Mouse (Mus musculus): ENCODE data around the gene Fstl5. TPM values are rescaled to one million over a fixed set of nuclear protein-coding genes. Genes with fewer than 3 reads are reported as not detected.

Fstl5 gene
- 10 to 100 TPM in 1 of 2 experiments, 1 to 10 TPM in 1; 6.2 to 10.1 TPM for total RNA-seq (2021)
- long read RNA-seq, experiment 1, full-length matches to known transcripts, result 1 of 4 reads
- long read RNA-seq, experiment 1, partial matches to known transcripts, result 0 of 4 reads
- long read RNA-seq, experiment 1, other reads (novel, unspliced or antisense), result 3 of 4 reads
- long read RNA-seq, experiment 2, full-length matches to known transcripts, result 2 of 7 reads
- long read RNA-seq, experiment 2, partial matches to known transcripts, result 0 of 7 reads
- long read RNA-seq, experiment 2, other reads (novel, unspliced or antisense), result 5 of 7 reads

DNA sequence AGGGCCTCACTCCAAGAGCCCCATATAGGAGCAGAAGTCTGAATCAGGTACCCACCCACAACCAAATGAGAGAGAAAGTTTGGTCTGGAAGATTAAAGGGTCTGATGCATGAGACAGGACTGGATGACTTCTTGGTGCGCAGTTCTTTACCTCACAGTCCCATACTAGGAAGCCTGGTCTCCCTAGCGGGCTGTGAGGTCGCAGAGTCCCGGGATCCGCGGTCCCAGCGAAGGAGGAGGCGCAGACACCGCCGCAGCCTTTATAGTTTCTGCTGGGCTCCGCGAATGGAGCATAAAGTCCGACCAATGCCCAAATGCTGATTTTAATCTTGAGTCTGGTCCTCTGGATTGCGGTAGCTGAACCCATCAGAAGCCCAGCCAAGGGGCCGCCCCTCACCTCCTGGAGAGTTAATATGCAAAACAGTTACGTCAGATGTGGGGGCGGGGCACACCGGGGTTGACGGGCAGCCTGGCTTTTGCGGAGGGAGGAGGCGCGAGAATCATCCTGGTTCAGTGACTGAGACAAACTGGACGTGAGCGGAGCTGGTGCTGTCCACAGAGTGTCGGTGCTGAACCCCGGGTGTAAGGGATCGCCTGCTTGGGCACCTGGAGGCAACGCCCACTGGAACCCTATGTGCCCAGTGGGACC lies at the start of gene Fstl5:
Gene Fstl5 (plus strand): TSS at position 211 of the 648 bp plus-strand sequence.
- peak; percentile 28 to 41 for DNase-seq (ENCODE audit: low spot score in 2 of 2)

DNA sequence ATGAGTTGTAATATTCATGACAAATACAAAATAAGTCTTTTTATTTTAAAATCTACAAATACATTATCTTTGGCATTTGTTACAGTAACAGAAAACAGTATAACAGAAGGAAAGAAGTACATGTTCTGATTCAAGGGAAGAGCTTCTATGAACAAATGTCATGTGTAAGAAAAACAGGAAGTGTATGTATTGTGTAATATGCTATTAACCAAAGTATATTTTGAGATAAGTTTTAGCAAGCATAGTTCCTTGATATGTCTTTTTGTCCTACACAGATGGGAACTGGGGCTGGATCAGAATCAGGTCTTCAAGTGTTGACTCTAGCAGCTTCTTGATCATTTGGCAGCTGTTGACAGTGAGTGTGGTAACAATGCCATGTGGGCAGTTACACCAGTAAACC lies 48.5 kb upstream of the Fstl5 start:
- no peak for DNase-seq (ENCODE audit: low spot score in 2 of 2)

DNA sequence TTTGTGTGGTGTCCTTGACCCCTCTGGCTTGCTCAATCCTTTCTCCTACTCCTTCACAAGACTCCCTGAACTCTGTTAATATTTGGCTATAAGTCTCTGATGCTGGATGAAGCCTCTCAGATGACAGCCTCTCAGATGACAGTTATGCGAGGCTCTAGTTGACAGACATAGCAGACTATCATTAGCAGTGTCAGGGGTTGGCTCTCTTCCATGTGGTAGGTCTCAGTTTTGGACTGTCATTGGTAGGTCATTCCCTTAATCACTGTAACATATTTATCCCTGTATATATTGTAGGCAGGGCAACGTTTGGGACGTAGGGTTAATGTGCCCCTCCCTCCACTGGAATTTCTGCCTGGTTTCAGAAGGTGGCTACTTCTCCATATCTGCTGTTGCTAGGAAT lies 22.9 kb upstream of the Fstl5 start:
- DNase-seq (ENCODE audit: low spot score in 2 of 2), result no peak

DNA sequence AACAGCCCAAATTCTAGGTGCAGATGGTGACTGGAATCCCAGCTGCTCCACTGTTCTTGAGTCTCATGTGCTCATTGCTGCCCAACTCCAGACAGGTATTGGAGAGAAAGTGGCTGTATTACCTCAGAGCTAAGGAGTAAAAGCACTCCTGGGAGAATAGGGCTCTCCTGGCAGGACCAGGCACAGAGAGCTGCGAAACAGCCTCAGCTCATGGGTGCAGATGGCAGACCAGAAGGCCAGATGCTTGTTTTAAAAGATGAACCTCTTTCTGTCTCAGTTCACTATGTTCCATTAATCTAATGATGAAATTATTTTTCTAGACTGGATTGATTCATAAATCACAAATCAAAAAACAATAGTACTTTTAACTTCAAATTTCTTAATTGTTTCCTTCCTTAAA lies 12.1 kb upstream of the Fstl5 start:
- DNase-seq (ENCODE audit: low spot score in 2 of 2), result no peak

DNA sequence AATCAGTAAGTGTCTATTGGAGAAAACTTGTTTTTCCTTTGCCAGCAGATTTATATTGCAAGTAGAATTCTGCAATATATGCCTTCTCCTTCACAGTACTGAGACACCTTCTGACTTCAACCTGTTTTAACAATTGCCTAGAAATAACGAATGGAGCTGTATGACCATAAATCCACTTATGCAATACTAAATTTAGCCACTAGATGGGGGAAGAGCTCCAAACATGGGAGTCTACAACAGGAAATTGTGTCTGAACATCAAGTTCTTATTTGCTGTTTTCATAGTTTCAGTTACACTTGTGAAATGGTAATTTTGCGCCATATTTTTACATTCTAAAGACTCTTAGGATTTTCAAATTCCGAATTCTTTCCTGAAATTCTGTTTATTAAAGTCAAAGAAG lies 6.2 kb upstream of the Fstl5 start:
- DNase-seq (ENCODE audit: low spot score in 2 of 2), result no peak

DNA sequence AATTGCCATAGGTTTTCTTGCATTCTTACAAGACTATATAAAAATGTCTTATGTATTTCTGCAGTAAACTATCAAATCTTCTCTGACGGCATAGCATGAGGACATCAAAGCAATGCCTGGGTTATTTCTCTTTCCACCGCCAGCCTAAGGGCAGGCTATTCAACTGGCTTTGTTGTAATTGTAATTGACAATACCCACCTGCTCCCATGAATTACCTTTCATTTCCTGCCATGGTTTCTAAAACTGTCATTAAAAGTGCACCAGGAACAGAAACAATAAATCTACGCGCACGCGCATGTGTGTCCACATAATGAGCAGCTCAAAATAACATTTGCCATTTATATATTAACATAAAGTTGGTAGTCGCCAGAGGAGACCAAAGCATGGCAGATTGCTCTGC lies 1.2 kb upstream of the Fstl5 start:
- DNase-seq (ENCODE audit: low spot score in 2 of 2), result no peak

DNA sequence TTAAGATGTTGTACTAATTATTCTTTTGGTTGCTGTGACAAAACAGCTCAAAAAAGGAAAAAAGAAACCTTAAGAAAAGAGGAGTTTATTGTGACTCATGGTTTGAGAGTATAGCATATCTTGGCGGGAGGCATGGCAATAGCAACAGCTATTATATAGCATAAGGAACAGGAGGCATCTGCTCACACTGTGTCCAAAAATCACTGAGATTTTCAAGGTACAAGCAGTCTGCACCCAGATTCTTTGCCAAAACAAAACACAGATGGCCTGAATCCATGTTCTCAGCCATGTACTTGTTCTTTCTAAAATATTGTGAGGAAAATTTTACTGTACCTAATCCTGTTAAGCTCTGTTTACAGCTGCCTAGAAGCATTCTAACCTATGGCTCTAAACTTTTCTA lies 66.4 kb downstream of the Fstl5 start:
- DNase-seq (ENCODE audit: low spot score in 2 of 2), result no peak

DNA sequence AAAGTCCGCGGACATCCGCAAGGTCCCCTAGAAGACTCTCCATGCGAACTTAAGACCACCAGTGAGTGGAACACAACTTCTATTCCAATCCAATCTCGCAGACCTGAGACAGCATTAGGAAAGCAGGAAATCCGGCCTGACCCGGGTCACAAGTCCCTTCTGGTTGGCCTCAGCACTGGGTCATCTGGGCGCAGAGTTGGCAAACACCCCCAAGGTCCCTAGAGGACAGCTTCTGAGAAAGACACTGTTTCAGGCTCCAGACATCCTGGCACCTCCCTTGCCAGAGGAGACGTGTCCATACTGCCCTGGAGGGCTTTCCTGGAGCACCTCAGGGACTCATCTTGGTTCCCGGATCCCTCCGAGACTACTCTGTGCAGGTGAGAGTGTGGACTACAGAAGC lies 73.8 kb downstream of the Fstl5 start:
- DNase-seq (ENCODE audit: low spot score in 2 of 2), result no peak

DNA sequence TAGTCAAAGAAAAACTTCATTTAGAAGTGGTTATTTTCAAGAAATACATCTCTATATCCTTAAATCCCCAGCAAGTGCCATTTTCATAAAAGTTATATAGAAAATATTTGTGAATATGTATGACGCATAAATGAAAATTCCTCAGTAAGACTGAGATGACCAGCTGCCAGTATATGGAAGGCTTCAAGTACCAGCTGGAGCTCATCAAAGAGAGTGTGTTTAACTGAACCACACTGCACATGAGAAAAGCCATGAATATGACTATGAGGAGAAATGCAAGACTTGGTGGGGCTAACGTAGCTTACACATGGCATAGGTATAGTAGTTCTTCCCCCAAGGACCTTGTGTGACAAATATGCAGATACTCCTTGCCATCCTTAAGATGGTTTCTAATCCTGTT lies 164.8 kb downstream of the Fstl5 start:
- no peak for DNase-seq (ENCODE audit: low spot score in 2 of 2)

DNA sequence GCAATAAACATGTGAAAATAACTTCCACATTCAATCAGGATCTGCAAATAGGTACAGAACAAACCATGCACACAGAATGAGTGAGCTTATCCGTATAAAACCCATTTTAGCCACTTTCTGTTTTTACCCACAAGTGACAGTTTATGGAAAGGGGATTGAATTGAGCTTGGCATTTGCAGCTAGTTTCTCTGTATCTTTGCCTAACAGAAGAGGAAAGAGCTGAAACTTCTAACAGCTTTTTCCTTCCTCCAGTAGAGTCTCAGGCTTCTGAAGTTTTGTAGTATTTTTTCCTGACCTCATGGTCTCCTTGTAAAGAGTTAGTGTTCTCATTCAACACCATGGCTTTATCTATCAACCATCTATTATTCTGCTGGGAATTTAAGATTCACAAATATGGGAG lies 177.3 kb downstream of the Fstl5 start:
- no peak for DNase-seq (ENCODE audit: low spot score in 2 of 2)

DNA sequence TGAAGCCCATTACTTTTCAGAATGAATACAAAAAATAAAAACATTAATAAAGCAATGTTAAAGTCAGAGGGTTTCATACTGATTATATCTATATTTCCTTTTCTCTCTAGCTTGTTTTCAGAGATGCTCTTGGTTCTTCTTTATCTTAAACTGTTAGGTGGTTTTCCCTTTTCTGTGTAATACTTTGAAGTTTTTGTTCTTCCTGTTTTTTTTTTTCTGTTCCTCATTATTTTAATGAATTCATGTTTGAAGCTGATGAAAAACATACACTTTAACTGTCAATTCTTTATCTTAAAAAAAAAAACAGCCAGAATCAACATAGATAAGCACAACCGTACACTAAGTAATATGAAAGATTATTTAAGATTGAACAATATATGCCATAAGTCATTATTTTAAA lies 218.9 kb downstream of the Fstl5 start:
- no peak for DNase-seq (ENCODE audit: low spot score in 2 of 2)

DNA sequence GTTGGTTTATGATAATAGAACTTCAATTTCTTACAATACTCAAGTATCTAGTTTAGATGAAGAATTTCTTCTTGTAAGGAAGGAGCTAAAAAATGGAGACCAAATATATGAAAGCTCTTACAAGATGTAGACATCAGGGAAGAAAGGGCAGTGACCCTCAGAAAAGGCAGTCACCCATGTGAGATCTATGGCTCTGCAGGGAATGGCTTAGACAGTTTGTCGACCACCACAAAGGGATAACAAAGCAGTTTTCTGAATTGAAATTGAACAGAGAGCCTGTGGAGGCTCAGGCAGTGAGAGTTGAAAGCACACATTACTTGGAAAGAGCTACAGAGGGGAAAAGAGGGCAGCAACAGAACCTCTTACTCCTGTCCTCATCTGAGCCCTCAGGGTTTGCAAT lies 220.3 kb downstream of the Fstl5 start:
- DNase-seq (ENCODE audit: low spot score in 2 of 2), result no peak

DNA sequence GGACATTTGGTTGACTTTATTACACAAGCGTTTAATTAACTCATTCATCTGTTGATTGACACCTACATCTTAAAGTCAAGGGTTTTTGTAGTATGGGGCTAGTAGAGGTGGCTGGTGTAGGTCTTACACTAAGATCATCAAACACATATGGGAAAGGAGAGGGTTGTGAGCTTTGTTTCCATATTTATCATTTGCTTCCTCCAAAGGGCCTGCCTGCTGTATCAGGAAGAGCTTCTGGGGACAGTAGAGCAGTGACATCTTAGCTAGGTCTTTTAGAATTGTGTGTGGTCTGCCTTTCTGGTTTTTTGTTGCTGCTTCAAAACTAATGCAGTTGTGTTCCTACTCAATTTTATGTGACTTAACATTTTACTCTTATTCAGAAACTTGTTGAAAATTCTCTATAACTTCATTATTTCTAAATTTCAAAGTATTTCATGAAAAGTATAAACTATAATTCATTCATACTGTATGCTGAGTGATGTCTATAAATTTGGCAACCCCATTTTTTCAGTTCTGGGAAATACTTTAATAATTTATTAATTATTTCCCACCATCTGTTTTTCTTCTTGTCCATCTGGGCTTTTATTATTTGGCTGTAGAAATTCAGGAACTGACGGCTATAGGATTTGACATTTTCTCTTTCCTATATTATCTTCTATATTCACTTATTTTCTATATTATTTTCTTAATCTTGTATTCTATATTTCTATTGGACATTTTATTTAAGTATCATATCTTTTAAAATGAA lies 227.1 kb downstream of the Fstl5 start:
- no peak for DNase-seq (ENCODE audit: low spot score in 2 of 2)

DNA sequence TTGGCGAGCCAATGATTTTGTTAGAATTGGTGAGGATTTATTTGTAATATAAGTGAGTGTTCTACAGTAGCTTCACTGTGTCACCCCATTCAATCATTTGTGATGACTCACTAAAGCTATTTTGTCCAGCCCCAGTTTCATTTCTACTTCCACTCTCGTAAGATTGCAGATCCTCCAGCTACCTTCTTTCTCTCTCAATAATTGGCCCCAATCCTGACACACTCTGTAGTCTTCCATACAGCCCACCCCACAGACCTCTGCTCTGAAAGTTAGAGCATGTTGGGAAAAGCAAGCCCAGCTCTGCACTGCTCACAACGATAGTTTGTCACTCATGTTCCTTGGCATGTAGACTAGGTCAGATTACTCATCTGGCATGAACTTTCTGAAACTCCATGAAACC lies 242.9 kb downstream of the Fstl5 start:
- DNase-seq (ENCODE audit: low spot score in 2 of 2), result peak in 1 of 2 experiments; percentile 26

DNA sequence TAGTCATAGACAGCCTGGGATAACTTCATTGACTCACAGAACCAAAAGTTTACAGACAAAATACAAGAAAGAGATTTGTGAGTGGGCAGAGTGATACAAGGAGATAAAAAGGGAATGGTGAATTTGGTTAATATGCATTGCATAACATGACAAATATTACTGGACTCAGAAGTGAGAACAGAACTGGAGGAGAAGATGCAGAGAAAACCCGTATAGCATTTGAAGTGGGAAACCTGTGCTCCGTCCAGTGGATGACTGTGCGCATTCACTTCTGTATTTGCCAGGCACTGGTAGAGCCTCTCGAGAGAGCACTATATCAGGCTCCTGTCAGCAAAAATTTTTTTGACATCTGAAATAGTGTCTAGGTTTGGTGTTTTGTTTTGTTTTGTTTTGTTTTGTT lies 245.5 kb downstream of the Fstl5 start:
- DNase-seq (ENCODE audit: low spot score in 2 of 2), result no peak

DNA sequence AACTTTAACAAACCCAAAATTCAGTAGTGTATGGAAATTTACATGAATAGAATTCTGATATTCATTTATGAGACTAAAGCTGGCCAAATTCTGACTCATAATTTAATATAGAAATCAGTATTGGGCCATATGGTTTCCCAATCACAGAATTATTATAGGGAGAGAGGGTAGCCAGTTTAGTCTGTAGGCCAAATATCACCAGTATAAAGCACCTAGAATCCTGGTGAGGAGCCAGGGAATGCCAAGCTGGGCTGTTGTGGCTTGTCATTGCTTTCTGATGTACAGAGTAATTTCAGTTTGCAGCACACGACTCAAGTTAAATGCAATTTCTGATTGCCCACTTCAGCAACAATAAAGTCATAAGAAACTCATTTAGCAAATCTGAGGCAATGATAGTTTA lies 248.4 kb downstream of the Fstl5 start:
- DNase-seq (ENCODE audit: low spot score in 2 of 2), result no peak

DNA sequence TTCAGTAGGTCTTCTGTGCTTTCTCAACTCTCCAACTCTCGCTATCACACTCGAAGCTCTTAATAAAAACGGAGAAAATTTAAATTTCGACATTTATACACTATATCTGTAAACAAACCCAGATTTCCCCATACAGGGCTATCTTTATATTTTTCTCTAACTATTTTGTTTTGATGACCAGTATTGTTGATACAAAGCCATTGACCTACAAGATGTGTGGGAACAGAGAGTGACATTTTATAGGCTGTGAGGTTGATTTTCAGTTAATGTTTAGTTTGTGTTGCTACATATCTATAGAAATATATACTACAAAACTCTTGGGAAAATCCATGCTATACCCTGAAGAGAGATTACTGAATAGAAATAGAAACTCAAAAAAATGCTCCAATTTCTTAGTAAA lies 262.9 kb downstream of the Fstl5 start:
- no peak for DNase-seq (ENCODE audit: low spot score in 2 of 2)

DNA sequence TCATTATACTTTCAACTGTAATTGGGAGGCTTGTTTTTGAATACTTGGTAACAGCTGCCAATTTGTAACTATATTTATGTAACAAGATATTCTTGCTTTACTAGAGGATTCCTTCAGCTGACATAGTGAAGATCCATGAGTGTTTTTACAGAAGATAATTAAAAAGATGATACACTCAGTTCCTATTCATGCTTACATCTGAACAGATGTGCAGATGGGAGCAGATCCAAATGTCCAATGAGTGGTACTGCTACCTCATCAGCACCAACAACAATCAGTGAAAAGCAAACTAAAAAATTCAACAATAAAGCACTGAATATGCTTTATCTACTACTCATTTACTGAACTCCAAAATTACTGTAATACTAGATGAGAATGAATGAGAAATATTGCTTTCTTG lies 292.9 kb downstream of the Fstl5 start:
- DNase-seq (ENCODE audit: low spot score in 2 of 2), result no peak

DNA sequence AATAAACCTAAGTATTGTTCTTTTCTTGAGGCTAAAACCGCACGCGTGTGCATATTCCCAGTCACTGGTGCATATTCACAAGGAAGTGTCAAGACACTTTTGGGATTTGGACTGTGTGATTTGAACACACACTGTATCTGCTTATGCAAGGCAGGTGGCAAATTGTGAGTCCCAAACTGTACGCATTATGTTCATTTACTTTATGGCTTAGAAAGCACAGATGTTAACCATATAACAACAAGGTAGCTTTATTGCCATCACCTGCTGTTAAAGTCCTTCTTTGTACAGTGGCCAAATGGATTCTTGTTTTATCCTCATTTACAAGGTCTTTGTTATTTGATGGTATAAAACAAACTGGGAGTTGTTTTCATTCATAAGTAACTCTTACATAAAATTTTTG lies 295.8 kb downstream of the Fstl5 start:
- DNase-seq (ENCODE audit: low spot score in 2 of 2), result no peak

DNA sequence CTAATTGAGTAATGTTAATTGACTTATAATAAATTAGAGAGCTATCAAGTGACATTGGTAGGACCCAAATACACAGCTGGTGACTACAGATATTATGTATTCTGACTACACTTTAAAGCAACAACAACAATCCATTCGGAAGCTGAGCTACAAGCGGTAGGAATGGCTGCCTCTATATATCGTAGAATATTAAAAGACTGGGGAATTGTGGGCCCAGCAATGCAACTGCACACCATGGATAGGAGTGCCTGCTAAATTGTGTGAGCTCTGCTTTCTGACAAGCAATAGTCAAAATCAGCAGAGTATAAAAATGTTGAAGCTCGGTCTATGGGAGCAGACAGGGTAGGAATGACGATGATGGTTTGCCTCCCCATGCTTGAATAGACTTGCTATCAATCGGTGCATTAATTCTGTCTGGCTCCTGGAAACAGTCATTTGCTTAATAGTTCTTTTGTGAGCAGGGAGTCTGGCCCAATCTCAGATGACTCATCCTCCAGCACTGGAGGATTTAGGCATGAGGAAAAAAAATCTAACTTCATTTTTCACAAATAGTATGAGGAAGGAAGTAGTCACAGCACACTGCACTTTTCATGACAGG lies 354.8 kb downstream of the Fstl5 start:
- no peak for DNase-seq (ENCODE audit: low spot score in 2 of 2)

DNA sequence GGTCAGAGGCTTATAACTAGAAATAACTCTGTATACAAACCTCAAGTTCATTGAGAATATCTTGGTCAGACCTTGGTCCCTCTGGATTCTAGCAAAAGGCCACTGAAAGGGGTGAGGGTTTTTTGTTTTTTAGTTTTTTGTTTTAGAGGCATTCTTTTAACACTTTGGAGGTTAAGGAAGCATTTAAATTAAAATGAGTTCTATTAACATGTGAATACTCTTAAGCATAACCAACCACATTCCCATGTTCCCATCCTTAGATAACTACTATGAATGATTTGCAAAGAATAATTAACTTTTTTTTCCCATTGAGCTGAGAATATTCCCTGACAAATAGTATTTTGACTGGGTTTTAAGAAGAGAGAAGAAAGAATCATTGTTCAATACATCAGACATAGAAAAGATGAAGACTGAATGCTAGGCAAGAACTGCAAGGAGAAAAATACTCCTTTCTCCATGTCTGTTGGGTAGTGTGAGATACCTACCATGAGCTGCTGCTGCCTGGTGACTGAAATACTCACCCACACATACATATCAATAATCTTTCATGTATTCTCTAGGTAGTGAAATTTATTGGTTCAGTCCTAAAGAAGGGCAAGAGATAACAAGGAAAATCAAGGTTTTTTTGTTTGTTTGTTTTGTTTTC lies 393.3 kb downstream of the Fstl5 start:
- DNase-seq (ENCODE audit: low spot score in 2 of 2), result no peak

DNA sequence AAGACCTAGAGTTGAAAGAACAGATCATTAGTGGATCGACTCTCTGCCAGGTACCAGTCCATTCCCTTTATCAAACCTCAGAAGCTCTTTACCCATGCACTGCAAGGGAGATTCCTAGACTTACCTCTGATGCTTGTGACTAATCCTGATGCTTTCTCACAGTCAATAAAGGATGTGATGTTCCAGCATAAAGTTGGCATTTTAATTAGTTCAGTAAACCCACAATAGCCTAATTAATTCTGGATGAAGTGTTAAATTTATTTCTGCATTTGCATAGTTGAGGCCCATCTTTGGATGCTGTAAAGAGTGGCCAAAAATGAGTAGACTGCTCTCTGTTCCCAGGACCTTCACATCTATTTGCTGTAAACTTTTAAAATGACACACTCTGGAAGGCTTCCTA lies 394.1 kb downstream of the Fstl5 start:
- no peak for DNase-seq (ENCODE audit: low spot score in 2 of 2)
